Mouse (Mus musculus) stomach, embryonic 16.5 days (tissue): ENCODE results near the gene Gprc5b. TPM values are rescaled to one million over a fixed set of nuclear protein-coding genes. Genes with fewer than 3 reads are reported as not detected.
A peak's percentile ranks its signal among the peaks of the same experiment; 100 is the strongest.

Experiments
- ATAC-seq: fragments of 200-750 bp; cut with Nextera tagmentation; 2 replicates; pipeline ENCODE4 v1.8.0; 2017; ENCODE audit warnings: moderate number of reproducible peaks, moderate TSS enrichment; ENCODE audit not compliant: insufficient read depth, low FRiP score
- H3K27ac ChIP-seq: fragments of 300-500 bp; sonication (generic); 2 replicates; pipeline ENCODE4 v1.5.1; 2014; ENCODE audit warnings: low read length
- H3K27me3 ChIP-seq: fragments of 300-500 bp; sonication (generic); 2 replicates; pipeline ENCODE4 v1.6.1; 2014; ENCODE audit warnings: low read length, control low read depth, mixed read lengths; ENCODE audit not compliant: control insufficient read depth, insufficient read depth
- H3K36me3 ChIP-seq: fragments of 300-500 bp; sonication (generic); 2 replicates; pipeline ENCODE4 v1.6.1; 2014; ENCODE audit warnings: low read length; ENCODE audit not compliant: control insufficient read depth, insufficient read depth
- H3K4me1 ChIP-seq: fragments of 300-500 bp; sonication (generic); 2 replicates; pipeline ENCODE4 v1.6.1; 2014; ENCODE audit warnings: low read length, control low read depth, mixed read lengths; ENCODE audit not compliant: control insufficient read depth, insufficient read depth
- H3K4me2 ChIP-seq: fragments of 300-500 bp; sonication (generic); 2 replicates; pipeline ENCODE4 v1.6.1; 2014; ENCODE audit warnings: low read depth, low read length, mixed read lengths
- H3K4me3 ChIP-seq: fragments of 300-500 bp; sonication (generic); replicated peaks from 2 replicates; pipeline ENCODE4 v1.5.1; 2014; ENCODE audit warnings: mild to moderate bottlenecking, low read length
- H3K9ac ChIP-seq: fragments of 300-500 bp; sonication (generic); 2 replicates; pipeline ENCODE4 v1.6.1; 2014; ENCODE audit warnings: low read length
- H3K9me3 ChIP-seq: fragments of 300-500 bp; sonication (generic); replicated peaks from 2 replicates; pipeline ENCODE4 v1.6.1; 2016; ENCODE audit warnings: low read length, control low read depth; ENCODE audit not compliant: control insufficient read depth
- WGBS: fragments of 180-500 bp; shearing (Covaris S2); extraction: QIAGEN DNeasy Blood & Tissue Kit; methylation state at CpG from one replicate; pipeline ENCODE4 v1.1.7; 2014; 5-methylcytosine and 5-hydroxymethylcytosine counted together
- polyA plus RNA-seq: library from polyadenylated mRNA; unstranded; fragments of >200 nt; fragmentation: Nextera tagmentation; extraction: Ambion mirVana; gene quantifications from 2 replicates; pipeline ENCODE4 v1.2.1, GENCODE M21; 2015

The Gprc5b gene
- polyA plus RNA-seq, 1 experiment from 2014 or later, result 3.6 TPM

- WGBS, result 76% methylated on average over 8 of the region's 8 CpGs
Measured at GRCm38 (mm10) chr7:118971499-118971898, 23.5 kb downstream of the Gprc5b start.

GRCm38 (mm10) chr7:118968870-118969269, 26.1 kb downstream of the Gprc5b start:
- no peak overlapping the region for H3K4me2 ChIP-seq

More at GRCm38 (mm10) chr7:118971499-118971898, 23.5 kb downstream of the Gprc5b start:
- H3K4me3 ChIP-seq, result no peak overlapping the region
- no peaks in the 10 kb centered on the region for H3K27me3 ChIP-seq
- no peaks in the 10 kb centered on the region; the same call in 1 of the 2 replicates for H3K36me3 ChIP-seq
- H3K4me2 ChIP-seq, result no peak overlapping the region
- H3K4me1 ChIP-seq, result no peaks in the 10 kb centered on the region
- no peak overlapping the region for H3K9ac ChIP-seq
- ATAC-seq, result no peak
- no peak overlapping the region for H3K27ac ChIP-seq
- no peaks in the 10 kb centered on the region for H3K9me3 ChIP-seq

GRCm38 (mm10) chr7:118965198-118965597, 29.8 kb downstream of the Gprc5b start:
- Histone ChIP-seq H3K4me2 (no peak overlapping the region), H3K9me3 (no peaks in the 10 kb centered on the region), H3K9ac (no peak overlapping the region), H3K36me3 (no peaks in the 10 kb centered on the region), H3K4me3 (no peak overlapping the region), H3K27me3 (no peaks in the 10 kb centered on the region), H3K4me1 (no peaks in the 10 kb centered on the region), H3K27ac (no peak overlapping the region)
- 18% methylated on average over 7 of the region's 7 CpGs for WGBS
- no peak for ATAC-seq

More at GRCm38 (mm10) chr7:118968870-118969269, 26.1 kb downstream of the Gprc5b start:
- Histone ChIP-seq H3K4me3 (no peak overlapping the region), H3K36me3 (no peaks in the 10 kb centered on the region; the same call in 1 of the 2 replicates), H3K27ac (no peak overlapping the region), H3K27me3 (no peaks in the 10 kb centered on the region), H3K9ac (no peak overlapping the region), H3K9me3 (no peaks in the 10 kb centered on the region), H3K4me1 (no peaks in the 10 kb centered on the region)
- no peak for ATAC-seq
- WGBS, result 86% methylated on average over 3 of the region's 3 CpGs

GRCm38 (mm10) chr7:118964777-118965176, 30.2 kb downstream of the Gprc5b start:
- WGBS, result 4% methylated on average over 3 of the region's 3 CpGs
- H3K27ac ChIP-seq, result no peak overlapping the region
- no peak overlapping the region for H3K4me3 ChIP-seq
- H3K4me2 ChIP-seq, result no peak overlapping the region
- H3K36me3 ChIP-seq, result no peaks in the 10 kb centered on the region
- H3K27me3 ChIP-seq, result no peaks in the 10 kb centered on the region
- no peaks in the 10 kb centered on the region for H3K4me1 ChIP-seq
- H3K9me3 ChIP-seq, result no peaks in the 10 kb centered on the region
- no peak overlapping the region for H3K9ac ChIP-seq
- no peak for ATAC-seq

- no peak for ATAC-seq
- 65% methylated on average over 7 of the region's 7 CpGs for WGBS
Measured at GRCm38 (mm10) chr7:118959209-118959608, 35.8 kb downstream of the Gprc5b start.

GRCm38 (mm10) chr7:118956616-118957246, 38.3 kb downstream of the Gprc5b start:
- ATAC-seq, result no peak
- WGBS, result 70% methylated on average over 4 of the region's 4 CpGs
- Histone ChIP-seq H3K4me2 (no peak overlapping the region), H3K9ac (no peak overlapping the region), H3K9me3 (no peaks in the 10 kb centered on the region), H3K27me3 (no peaks in the 10 kb centered on the region), H3K4me1 (no peaks in the 10 kb centered on the region), H3K4me3 (no peak overlapping the region), H3K27ac (no peak overlapping the region), H3K36me3 (no peaks in the 10 kb centered on the region)

More at GRCm38 (mm10) chr7:118959209-118959608, 35.8 kb downstream of the Gprc5b start:
- Histone ChIP-seq H3K4me2 (no peak overlapping the region), H3K9ac (no peak overlapping the region), H3K27ac (no peak overlapping the region), H3K4me3 (no peak overlapping the region), H3K27me3 (no peaks in the 10 kb centered on the region), H3K4me1 (no peaks in the 10 kb centered on the region), H3K9me3 (no peaks in the 10 kb centered on the region), H3K36me3 (no peaks in the 10 kb centered on the region)

GRCm38 (mm10) chr7:118954968-118955367, 40.0 kb downstream of the Gprc5b start:
- 86% methylated on average over 1 of the region's 1 CpGs for WGBS

GRCm38 (mm10) chr7:118953626-118954282, 41.3 kb downstream of the Gprc5b start:
- 0 out of 2 replicates have a peak, but pooled peaks have one; percentile 17 for ATAC-seq
- Histone ChIP-seq H3K4me1 (no peaks in the 10 kb centered on the region; the same call in 1 of the 2 replicates), H3K27ac (no peak overlapping the region), H3K36me3 (no peaks in the 10 kb centered on the region), H3K9ac (no peak overlapping the region), H3K4me2 (no peak overlapping the region), H3K4me3 (no peak overlapping the region), H3K27me3 (no peaks in the 10 kb centered on the region), H3K9me3 (no peaks in the 10 kb centered on the region)
- WGBS, result 54% methylated on average over 11 of the region's 11 CpGs

More at GRCm38 (mm10) chr7:118954968-118955367, 40.0 kb downstream of the Gprc5b start:
- no peak overlapping the region for H3K4me3 ChIP-seq
- no peak overlapping the region for H3K4me2 ChIP-seq
- no peaks in the 10 kb centered on the region for H3K27me3 ChIP-seq
- H3K4me1 ChIP-seq, result no peaks in the 10 kb centered on the region
- no peak overlapping the region for H3K27ac ChIP-seq
- no peaks in the 10 kb centered on the region for H3K36me3 ChIP-seq
- ATAC-seq, result no peak
- H3K9ac ChIP-seq, result no peak overlapping the region
- H3K9me3 ChIP-seq, result no peaks in the 10 kb centered on the region

GRCm38 (mm10) chr7:118949749-118950148, 45.3 kb downstream of the Gprc5b start:
- ATAC-seq, result no peak
- no peak overlapping the region for H3K27ac ChIP-seq
- H3K4me3 ChIP-seq, result no peak overlapping the region
- H3K9me3 ChIP-seq, result no peaks in the 10 kb centered on the region
- no peaks in the 10 kb centered on the region for H3K27me3 ChIP-seq
- WGBS, result 50% methylated on average over 7 of the region's 7 CpGs
- no peaks in the 10 kb centered on the region; the same call in 1 of the 2 replicates for H3K4me1 ChIP-seq
- H3K9ac ChIP-seq, result 0 out of 2 replicates have a peak overlapping the region, but pooled peaks have one; percentile 4
- H3K36me3 ChIP-seq, result no peaks in the 10 kb centered on the region
- H3K4me2 ChIP-seq, result no peak overlapping the region
